Mouse (Mus musculus) thymus, postnatal 36 days (tissue): ENCODE results near the gene Bcl6.
A peak's percentile ranks its signal among the peaks of the same experiment; 100 is the strongest.

Experiments
- DNase-seq, 2 experiments: peaks; one replicate each; pipeline ENCODE4 v3.0.0; 2022; ENCODE audit warnings: mixed read lengths in 2 of 2

Bcl6 gene

DNA sequence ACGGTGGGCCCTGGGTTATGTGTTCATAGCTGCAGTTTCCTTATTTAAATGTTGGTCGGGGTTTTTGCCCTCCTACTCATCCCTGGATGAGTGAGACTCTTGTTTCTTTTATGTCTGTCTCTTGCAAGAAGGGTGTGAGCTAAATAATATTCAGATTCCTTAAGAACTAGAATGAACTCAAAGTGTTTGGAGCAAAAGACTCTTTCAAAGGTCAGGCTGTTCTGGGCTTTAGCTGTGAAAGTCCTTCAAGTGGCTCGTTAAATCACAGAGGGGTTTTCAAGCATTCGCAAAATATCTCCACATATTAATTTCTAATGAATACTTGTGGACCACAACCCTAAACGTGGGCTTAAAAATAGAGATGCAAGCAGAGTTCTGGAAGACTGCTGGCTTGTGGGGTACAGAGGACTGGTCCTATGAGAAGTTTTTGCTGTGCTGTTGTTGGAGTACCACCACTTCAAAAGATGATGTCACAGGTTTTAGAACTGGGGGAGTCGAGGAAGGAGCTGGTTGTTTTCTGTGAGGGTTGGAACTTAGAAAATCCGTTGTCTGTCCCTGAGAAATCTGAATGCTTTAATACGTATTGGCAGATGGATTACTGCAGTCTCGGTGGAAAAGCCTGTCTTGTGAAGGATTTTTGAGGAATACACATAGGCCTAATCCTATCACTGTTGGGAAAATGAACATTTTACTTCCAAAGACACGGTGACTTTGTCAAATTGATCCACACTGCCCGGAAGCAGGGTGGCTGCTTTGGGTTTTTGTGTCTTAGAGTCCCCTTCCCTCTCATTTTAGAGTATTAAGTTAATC is 1.7 kb upstream of the Bcl6 start:
- DNase-seq = no peak

DNA sequence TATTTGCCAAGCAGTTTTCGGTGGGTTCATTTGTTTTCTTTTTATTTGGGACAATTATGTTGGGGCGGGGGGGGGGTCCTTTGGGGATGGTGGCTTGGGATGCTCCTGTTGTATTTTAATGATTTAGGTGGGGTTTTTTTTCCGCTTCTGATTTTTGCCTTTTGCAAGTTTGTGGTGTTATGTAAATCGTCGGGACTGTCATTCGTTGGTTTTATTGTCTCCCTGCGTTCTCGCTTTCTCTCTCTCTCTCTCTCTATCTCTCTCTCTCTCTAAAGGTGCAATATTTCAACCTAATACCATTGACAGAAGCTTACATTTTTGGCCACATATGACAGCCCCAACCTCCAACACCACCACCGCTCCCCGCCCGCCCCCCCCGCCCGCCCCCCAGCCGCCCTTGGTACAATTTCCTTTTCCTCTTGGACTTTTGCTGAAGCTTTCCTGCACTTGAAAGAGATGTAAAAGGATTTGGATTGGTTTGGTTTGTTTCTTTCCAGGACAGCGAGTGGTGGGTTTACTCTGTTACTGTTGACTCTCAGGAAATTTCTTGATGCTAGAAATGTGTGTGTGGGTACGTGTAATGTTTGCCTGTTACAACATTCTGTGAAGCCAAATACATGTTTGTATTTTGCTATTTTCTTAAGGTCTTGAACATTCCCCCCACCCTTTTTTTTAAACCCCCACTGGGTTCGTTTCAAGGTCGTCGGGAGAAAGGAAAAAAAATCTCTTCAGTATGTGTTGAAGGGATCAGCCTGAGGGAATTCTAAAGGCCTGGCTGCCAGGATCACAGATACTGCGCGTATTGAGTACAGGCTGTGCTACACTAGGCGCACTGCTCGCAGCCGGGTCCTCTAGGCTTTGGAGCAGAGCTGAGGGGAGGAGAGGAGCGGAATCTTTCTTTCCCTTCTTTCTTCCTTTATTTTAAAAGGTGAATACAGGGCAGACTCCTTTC is 833 bp upstream of the Bcl6 start:
- DNase-seq = peak in 1 of 2 experiments; percentile 43

DNA sequence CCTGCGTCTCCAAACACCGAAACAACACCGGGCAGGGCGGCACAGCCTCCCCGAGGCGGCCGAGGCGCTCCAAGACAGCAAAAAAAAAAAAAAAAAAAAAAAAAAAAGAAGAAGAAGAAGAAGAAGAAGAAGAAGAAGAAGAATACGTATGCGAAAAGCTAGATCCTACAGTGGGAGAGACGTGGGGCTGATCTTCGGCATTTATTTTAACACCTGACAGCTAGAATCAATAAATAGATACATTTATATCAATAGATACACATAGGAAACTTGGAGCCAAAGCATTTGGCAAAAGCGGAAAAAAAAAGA is 541 bp downstream of the Bcl6 start:
- no peak for DNase-seq

DNA sequence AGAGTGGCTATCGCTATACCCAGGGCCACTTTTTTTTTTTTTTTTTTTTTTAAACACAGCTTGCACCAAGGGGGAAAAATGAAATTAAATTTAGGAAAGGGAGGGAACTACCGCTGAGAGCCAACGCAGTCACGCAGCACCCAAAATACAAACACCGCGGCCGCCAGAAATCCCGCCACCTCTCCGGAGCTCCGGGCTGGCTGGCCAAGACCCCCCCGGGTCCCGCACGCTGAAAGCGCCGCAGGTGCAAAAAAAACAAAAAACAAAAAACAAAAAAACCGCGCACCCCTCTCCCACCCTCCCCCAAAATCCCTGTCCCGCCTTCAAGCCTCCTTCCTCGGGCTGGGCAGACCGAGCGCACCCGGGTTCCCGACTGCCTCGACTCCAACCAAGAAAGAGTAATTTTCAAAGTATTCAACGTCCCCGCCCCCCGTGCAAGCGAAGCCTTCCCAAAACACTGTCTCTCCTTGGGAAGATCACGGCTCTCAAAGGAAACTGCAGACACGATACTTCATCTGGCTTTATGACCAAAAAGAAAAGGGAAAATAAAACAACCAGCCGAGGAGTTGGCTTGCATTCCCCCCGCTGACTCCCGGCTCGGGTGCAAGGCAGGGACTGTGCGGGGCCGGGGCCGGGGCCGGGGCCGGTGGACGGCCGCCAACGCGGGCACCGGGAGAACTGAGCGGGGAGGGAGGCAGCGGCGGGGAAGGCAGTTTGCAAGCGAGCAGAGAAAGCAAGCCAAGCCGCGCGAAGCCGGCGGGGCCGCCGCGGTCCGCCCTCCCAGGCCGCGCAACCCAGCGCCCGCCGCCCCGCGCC is 1.1 kb downstream of the Bcl6 start:
- DNase-seq = peak; percentile 65 to 71

DNA sequence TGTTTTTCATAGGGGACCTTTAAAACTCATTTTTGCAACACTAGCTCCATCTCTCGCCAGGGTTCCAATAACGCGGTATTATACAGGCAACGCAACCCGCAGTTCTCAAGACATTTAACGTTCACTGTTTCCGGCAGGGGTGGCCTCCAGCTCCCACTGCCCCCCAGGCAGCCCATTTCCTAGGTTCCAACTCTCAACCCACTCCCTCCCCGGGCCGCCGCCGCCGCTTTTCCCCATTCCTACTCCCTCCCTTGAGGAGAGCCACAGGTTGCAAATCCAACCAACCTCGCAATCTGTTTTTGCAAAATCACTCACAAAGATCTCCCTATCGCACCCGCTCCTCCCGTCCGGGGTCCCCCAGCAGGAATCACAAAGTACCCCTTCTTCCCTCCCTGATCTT is 1.8 kb downstream of the Bcl6 start:
- peak; percentile 63 to 65 for DNase-seq

DNA sequence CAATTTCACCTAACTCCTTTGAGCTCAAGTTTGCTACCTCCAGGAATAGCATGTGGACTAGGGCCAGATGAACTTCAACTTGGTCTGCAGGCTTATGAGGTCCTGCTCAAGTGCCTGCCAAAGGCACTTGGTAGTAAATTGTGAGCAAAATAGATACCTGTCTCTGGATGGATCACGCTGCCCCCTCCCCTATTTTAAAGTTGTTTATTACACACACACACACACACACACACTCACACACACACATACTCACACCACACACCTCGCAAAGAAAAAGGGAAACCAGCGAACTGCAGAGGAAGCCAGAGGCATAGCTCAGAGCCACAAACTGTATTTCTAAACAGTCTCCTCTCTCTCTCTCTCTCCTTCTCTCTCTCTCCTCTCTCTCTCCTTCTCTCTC is 2.5 kb downstream of the Bcl6 start:
- DNase-seq = peak in 1 of 2 experiments; percentile 31

DNA sequence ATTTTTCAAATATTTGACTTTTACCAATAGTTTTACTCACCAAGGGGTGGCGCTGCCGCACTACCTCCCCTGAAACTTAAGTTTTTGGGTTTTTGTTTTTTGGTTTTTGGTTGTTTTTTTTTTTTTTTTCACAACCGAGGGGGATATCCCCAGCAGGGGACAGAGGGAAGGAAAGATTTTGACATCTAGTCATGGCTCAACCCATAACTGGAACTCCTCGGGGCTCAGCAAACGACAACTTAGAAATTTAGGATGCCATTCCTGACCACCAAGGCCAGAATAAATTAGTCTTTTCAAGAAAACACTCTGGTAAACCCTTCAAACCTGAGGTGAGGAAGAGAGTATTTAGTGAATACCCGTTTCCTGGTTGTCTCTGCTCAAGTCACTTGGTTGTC is 3.2 kb downstream of the Bcl6 start:
- DNase-seq = peak; percentile 66 to 73

DNA sequence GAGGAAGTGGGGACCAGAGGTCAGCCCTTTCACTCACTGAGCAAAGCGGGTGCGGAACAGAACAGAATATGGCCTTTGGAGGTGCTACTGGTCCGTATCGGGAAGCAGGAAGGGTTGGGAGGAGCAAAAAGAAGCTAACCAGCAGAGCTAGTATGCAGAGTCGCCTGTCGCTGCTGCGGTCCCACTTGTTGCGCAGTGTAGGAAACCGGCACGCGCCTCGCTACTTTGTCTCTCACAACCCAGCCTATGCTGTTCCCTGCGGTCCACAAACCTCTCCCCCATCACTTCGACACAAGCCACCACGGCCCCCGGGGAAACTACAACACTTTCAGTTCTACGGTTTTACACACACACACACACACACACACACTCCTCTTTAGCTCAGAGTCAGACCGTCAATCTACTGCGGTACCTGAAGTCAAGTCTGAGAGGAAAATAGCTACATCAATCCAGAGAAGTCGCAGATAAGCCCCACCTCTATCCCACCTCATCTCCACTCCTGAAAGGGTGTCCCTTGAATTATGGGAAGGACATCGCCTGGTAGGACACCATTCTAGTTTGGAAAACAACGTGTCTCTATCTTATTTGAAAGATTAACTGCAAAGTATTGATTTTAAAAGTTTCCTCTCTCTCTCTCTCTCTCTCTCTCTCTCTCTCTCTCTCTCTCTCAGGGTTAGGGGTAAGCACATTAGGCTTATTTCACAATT is 3.7 kb downstream of the Bcl6 start:
- peak; percentile 73 to 79 for DNase-seq

DNA sequence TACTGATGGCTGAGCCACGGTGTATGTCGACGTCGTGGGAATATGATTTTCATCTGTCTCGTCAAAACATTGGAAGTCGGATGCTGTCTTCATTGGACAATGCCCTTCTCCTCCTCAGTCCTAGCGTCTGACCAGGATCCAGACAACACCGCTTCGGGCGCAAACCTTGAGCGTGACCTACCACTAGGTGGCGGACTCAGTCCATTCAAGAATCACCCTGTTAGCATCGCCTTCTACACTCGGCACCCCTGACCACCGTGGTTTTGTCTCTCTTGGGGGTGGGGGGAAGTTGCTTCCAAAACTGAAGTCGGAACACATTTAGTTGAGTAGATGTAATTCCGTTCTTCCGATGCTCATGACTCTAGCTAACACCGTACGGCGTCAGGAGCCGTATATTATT is 4.5 kb downstream of the Bcl6 start:
- peak; percentile 87 to 89 for DNase-seq

DNA sequence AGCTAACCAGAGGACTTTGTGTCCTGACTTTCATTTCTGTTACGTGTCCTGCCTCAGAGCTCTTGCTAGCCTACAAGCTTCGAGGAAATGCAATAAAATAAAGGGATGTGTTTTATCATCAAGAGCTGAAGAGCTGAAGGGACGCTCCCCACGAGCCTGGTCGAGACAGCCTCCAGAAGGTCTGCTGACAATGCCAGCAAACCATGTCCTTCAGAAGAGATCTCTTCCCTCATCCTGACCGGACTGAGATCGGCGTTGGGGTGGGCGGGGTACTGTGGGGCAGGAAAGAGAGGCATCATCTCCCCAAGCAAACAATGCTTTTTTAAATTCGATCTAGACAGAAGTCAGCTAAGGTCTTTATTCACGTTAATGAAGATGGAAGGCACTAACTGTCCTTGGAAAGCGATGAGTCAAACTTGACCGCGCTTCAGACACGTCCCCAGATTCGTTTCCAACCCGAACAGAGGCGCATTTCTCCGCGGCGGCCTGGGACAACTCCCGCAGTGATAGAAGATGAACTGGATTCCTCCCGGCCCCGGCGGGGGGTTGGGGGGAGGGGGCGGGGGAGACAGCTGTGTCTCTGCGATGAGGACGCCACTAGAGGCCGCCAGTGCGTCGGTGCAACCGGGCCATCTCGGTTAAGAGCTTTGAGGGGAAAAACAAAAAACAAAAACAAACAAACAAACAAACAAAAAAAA is 5.6 kb downstream of the Bcl6 start:
- peak; percentile 83 to 84 for DNase-seq

DNA sequence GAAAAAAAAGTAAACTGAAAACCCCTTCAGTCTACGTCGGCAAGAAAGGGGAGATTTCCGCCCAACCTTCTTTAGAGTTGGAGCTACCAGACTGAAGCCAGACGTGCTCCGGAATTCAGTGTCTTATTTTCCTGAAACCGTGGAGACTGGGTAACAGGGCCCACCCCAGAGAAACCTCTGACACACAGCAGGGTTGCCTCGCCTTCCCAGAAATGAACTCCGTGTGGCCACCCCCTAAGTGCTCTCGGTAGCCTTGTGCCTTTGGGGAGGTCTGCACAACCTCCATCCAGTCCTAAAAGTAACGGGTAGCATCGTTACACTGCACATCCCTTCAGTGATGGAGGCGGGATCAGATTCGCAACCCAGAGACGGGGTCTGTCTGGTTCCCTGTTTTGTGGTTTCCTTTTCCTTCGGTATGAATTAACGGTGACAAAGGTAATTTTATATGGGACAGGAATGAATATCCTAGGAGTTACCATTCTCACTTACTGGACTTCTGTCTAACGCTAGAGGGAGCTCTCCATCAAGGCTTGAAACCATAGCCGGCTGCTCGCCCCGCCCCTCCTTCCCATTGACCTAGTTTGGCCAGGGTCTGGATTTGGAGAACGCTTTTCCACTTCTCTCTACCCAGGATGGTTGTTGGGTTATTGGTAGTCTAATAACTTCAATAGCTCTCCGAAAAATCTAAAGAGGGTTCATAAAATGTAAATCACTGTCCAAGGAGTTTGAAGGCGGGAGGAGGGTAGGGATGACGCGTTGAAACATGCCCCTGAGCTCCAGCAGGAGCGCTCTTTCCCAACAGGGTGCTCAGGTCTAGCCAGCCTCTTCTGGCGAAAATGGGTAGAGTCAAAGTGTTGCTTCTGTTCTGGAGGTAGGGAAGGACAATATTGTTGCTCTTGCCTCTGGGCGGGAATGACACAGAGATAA is 6.5 kb downstream of the Bcl6 start:
- DNase-seq = peak; percentile 70 to 72

DNA sequence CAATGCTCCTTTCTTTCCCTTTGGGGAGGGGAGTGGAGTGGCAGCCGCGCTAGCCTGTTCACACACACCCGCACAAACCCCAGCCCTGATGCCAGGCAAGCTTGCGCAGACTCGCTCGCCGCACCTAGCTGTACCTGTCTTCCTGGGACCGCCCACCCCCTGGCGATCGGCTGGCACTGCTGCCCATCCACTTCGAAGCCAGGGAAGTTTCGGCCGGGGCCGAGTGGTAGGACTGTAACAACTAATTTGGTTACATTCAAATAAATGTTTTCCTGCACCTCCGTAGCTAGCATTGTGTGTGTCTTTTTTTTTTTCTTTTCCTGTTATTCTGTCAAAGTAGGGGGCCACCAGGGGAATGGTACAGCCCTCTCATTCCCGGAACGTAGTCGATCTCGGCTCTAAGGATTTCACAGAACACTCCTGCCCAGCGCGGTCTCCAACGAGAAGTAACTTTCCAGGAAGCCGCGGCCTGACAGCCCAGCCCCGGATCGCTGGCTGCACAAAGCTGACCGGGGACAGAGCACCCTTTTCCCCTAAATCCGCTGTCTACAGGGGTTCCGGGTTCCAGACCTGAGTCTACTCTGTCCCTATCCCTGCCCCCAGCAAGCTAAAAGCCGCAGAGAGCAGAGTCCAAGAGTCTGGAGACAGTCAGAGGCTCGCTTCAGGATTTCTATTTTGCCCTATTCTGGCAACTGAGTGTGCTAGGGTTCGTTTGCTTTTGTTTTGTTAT is 7.5 kb downstream of the Bcl6 start:
- DNase-seq = peak in 1 of 2 experiments; percentile 50

DNA sequence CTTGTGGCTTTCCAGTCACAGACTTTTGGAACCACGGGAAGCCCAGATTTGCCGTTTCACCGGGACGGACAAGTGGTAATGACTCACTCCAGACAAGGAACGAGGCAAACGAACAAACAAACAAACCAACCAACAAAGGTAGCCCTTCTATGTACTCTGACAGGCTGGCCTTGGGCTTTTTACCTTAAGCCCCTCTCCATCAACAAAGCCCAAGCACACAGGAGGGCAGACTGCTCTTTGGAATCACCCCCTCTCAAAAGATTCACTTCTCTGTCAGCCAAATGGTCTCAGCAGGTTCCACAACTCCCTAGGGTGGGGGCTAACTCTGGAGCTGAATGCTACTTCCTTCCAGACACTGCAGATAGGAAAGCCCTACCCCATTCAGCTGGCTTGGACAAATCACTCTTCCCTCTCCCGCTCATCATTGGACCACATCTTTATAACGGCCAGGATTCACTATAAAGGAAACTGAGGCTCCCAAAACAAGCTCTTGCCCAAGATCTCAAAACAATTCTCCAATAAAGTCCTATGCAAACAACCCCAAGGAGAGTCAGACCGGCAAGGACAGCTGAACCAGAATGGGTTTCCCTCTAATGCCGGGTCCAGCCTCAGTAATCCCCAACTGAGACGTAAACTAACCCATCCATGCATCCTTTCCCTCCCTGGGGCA is 8.3 kb downstream of the Bcl6 start:
- no peak for DNase-seq

DNA sequence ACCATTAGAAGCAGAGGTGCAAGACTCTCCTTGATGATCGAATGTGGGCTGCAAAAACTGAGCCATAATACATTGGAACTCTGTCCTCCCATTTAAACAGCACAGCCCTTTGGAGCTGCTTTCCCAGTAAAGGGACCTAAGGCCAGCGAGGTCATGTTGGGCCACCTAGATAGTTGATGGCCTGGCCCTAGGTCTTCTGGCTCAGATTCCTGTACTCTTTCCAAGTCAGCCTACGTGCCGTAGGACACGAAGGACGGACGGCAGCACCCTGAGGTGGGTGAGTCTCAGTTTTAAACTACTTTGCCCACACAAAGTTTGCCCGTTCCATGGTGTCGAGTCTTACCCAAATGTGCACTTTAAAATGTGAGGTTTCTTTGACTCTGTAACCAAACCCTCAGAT is 9.2 kb downstream of the Bcl6 start:
- DNase-seq = no peak

DNA sequence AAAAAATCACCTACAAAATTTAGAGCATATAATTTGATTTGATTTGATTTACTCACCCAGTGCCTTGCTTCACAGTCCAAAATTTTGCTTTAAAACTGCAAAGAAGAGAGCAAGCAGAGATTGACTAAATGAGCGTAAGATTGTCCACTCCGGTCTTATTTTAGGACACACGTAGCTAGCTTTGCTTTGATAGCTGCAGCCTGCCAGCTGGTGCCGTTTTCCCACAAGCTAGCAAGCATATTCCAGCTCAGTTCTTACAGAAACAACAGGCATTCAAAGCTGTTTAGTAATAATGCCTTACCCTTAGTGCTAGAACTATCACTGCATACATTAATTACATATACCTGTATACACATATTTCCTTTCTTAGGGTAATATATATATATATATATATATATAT is 10.2 kb downstream of the Bcl6 start:
- no peak for DNase-seq

DNA sequence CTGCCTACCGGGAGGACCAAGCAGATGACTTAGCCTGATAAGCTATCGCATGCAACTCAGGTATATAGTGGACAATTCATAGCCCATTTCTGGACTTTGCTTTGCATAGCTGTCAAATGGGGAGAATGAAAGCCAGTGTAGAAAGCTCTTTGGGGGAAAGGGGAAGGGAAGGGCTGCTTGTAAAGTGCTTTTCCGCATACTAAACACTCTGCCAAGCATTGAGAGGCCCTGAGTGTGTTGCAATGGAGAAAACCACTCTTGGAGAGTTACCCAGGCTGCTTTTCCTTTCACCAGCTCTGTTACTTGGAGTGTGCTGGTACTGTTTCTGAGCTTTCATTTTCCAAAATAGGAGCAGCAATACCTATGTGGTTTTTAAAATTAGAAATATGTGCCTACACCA is 10.9 kb downstream of the Bcl6 start:
- no peak for DNase-seq

DNA sequence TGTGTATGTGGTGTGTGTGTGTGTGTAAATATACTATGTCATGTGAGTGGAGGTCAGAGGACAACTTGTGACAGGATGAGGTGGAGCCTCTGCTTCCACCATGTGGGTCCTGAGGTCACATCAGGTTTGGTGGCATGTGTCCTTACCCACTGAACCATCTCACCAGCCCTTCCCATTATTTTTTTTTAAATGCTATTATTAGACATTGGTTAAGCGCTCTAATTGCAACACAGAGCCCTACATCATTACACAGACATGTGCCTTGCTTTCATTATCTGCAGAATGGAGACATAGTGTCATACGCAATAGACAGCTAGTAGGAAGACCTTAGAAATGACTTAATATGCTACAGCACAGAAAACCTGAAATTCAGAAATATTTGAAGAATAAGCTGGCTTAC is 12.5 kb downstream of the Bcl6 start:
- DNase-seq = no peak

DNA sequence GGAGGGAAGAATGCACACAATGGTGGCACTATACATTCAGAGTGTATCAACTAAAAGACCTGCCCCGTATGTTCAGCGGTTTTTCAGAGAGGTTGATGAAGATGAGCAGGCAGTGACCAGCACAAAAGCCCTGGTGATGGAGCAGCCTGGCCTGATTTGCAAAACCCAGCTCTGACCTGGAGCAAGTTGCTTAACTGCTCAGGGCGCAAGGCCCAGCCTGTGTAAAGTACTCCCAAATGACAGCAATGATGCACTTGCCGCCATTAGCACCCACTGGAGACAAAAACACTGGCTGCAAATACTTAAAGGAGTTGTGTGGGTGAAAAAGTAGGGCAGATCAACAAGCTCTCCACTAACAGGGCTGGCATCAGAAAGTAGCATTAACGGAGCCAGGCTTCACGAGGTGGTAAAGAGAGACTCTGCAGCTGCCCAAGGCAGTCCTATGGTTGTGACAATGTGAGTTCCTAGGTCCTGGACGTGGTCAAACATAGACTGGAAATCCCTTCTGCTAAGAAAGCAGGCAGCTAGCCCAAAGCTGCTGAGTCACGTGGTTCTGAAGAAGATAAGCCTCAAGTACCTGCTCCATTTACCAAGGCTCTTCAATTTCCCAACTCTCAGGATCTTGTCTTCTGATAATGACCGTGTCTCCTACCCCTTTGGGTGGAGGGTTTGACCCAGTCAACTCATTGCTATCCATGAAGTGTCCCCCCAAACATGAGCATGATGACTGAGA is 14.9 kb downstream of the Bcl6 start:
- no peak for DNase-seq

DNA sequence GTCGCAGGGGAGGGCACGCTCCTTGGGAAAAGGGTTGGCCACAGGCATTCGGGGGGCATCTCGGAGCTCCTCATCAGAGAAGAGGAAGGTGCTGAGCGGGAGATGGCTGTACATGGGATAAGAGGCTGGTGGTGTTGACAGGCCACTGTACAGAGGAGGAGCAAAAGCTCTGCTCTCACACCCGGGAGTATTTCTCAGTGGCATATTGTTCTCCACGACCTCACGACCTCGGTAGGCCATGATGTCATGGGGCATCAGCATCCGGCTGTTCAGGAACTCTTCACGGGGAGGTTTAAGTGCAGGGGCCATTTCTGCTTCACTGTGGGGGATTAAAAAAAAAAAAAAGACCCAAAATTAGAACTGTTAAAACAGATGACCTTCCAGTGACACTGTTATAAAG is 15.8 kb downstream of the Bcl6 start:
- no peak for DNase-seq
